ENCODE assay signal across 11 mouse cellular contexts in genomic region chr13:63304124-63304792, GRCm38 (mm10).
DNase-seq lines count a peak whose midpoint lies in the region; ATAC-seq and TF ChIP-seq lines count a peak whose summit lies in the region.
"Had no signal": no experiment of that assay in that cellular context is flagged by ENCODE, and none has a peak within 500 bp of the region (broad histone marks: within the 10 kb centered on the region; RNA-seq: fewer than 3 reads in every experiment).

No protein-coding gene starts in this region.

- peak; percentile 51 for DNase-seq in cerebellum, adult 11-12 months
- no peak for DNase-seq in cerebellum, postnatal 4 days (ENCODE audit: low spot score in 2 of 2)
- DNase-seq in layer of hippocampus, adult 2 months (ENCODE audit: low spot score in 2 of 2), result no peak
- DNase-seq in layer of hippocampus, adult 9-11 months, result no peak
- DNase-seq in heart, postnatal 25 days (ENCODE audit: low spot score), result peak; percentile 36
- peak; percentile 50 for DNase-seq in lung, postnatal 25 days (ENCODE audit: low spot score)
- no peak for DNase-seq in retina, embryonic 14.5 days (ENCODE audit: low spot score)
- DNase-seq in forebrain, postnatal 0 days, result no peak
- DNase-seq: B cell, adult 2 months; lung, embryonic 14.5 days; right cerebral cortex, adult 18-20 months had no signal

- no peaks in the 10 kb centered on the region for H3K9me3 ChIP-seq in forebrain, postnatal 0 days (ENCODE audit: low read length)

- no peak overlapping the region for H3K9ac ChIP-seq in forebrain, postnatal 0 days
- H3K9ac ChIP-seq: lung, embryonic 14.5 days had no signal

- TF ChIP-seq CTCF in layer of hippocampus, adult 2 months (conservative IDR thresholded peaks at IDR 0.05), result no peak
- no peak for TF ChIP-seq CTCF in forebrain, postnatal 0 days (IDR thresholded peaks at IDR 0.05; ENCODE audit: low read depth)

- intact Hi-C loops in heart, postnatal 25 days (cut with DNase I), result no loop called here

- WGBS in forebrain, postnatal 0 days, result 77% methylated on average over 6 of the region's 6 CpGs

- peaks cover 29% of the 10 kb centered on the region; the same call in 1 of the 2 replicates for H3K36me3 ChIP-seq in forebrain, postnatal 0 days (ENCODE audit: insufficient read depth)

- ATAC-seq in forebrain, postnatal 0 days, result no peak

- no peaks in the 10 kb centered on the region for H3K27me3 ChIP-seq in forebrain, postnatal 0 days (ENCODE audit: insufficient read depth, low read length)

- H3K27ac ChIP-seq in layer of hippocampus, adult 2 months, result peak overlapping the region; percentile 81
- no peak overlapping the region for H3K27ac ChIP-seq in forebrain, postnatal 0 days (ENCODE audit: low read depth, low read length)

- H3K4me2 ChIP-seq in forebrain, postnatal 0 days (ENCODE audit: low read depth), result no peak overlapping the region
- H3K4me2 ChIP-seq: lung, embryonic 14.5 days had no signal

- H3K4me1 ChIP-seq in forebrain, postnatal 0 days (ENCODE audit: insufficient read depth), result no peaks in the 10 kb centered on the region

- no peak overlapping the region for H3K4me3 ChIP-seq in layer of hippocampus, adult 2 months
- no peak overlapping the region for H3K4me3 ChIP-seq in forebrain, postnatal 0 days (ENCODE audit: low read depth, low read length)

Comparison
In these comparisons a context has a peak if more than half of its experiments do, and no peak if none do; other contexts are left out.
1. DNase-seq: peak in cerebellum, adult 11-12 months (single experiment), heart, postnatal 25 days (single experiment) and lung, postnatal 25 days (single experiment); none in cerebellum, postnatal 4 days (0 of 2), layer of hippocampus, adult 2 months (0 of 2), layer of hippocampus, adult 9-11 months (single experiment), retina, embryonic 14.5 days (single experiment) and forebrain, postnatal 0 days (single experiment).